Mouse (Mus musculus) heart, postnatal 36 days (tissue): ENCODE measurements around the gene Olfr518. TPM values are rescaled to one million over a fixed set of nuclear protein-coding genes. Genes with fewer than 3 reads are reported as not detected.

ENCODE experiments used
- DNase-seq, 2 experiments: peaks; one replicate each; pipeline ENCODE4 v3.0.0; 2021 to 2022
- intact Hi-C: fragments of 180-260 bp; cut with DNase I; formaldehyde crosslinking; loops from one replicate; pipeline ENCODE4 v1.15.1; 2025
- total RNA-seq, 2 experiments: library from RNA; stranded (reverse); gene quantifications; 2 replicates each; pipeline ENCODE4 v1.2.3; 2021

Gene Olfr518
- total RNA-seq: not detected

DNA sequence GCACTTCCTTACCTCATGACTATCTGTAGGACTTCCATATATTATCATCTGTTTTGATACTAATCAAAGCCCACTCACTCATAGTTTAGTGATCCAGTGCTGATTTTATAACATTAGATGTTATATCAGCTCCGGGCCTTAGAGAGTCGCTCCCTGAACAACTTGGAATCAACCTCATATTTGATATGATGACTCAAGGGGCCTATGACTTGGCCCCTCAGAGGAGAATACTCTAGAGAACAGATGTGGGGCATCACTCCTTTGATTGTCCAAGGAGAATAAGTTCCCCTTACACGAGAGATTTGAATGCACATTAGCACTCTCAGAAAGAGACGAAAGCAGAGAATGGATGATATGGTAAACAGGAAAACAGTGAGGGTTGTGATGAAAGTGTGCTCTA lies at the start of gene Olfr518:
Gene Olfr518 (minus strand): TSS at position 101 of the 400 bp plus-strand sequence.
- intact Hi-C loops: no loop called here
- no peak for DNase-seq

DNA sequence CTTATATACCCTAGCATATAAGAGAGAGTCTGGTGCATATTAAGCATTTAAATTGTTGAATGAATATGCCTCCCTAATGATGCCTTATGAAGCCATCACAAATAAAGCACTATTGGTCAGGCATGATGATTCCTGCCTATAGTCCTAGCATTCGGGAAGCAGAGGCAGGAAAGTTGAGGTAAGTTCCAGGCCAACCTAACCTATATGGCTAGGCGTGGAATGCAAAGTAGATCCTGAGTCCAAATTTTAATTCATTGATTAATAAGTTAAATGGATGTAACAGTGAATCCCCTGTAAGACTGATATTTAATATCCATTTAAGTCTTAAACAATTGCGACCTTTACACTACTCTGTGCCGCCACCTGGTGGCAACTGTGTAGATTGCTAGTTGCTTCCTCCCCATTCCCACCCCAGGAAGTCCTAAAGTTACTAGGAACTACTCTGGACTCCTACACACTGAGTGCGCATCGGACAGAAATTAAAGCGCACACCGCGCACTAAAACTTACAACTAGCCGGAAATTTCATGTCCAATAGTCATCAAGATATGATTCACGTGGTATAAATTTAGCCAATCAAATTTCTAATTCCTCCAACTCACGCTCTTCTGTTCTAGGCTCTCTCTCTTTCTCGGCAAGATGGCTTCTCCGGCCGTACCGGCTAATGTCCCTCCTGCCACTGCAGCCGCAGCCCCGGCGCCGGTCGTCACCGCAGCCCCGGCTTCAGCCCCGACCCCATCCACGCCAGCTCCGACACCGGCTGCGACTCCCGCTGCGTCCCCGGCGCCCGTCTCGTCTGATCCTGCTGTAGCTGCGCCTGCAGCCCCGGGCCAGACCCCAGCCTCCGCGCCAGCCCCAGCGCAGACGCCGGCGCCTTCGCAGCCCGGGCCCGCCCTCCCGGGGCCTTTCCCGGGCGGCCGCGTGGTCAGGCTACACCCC lies 49.3 kb upstream of the Olfr518 start, which contains the start of gene Eif3f:
Gene Eif3f (plus strand): TSS at position 624 of the 938 bp plus-strand sequence.
- DNase-seq: peak; percentile 93 to 94
- intact Hi-C loops: loop anchor here (1.0 to 5.0 kb wide), 2 partner anchors 82 to 119 kb away; partner anchors contain the start of gene Olfr516

DNA sequence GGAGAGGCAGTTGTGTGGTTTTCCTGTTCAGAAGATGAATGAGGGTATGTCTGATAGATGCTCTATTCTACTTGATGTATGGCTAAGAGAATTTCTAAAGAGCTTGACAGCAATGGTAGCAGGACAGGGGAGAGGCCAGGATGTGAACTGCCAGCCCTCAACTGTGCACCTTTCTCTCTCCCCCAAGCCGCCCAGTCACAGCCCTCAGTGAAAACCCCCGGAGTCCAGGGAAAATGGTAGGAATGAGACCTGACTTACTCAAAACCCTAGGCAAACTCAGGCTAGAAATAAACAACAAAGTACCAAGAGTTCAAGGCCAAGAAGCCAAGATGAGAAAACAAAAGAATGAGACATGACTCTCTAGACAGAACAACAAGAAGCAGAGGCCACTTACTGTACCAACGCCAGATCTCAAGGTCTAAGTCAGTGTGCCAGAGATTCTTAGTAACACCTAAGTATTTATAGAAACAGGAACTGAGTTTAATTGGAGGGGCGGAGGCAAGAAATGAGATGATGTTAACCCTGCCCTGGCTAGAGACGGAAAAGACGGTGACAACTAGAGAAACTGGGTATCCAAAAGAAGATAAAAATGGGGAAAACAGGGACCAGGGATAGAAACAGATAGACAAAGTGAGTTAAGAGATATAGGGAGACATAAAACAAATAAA lies 45.1 kb upstream of the Olfr518 start, which contains the start of gene Nlrp10:
Gene Nlrp10 (minus strand): TSS at position 453 of the 668 bp plus-strand sequence.
- intact Hi-C loops: loop anchor here (5.0 kb wide), 1 partner anchor 78 kb away; the partner anchor contains the start of gene Olfr516
- peak in 1 of 2 experiments; percentile 23 for DNase-seq

DNA sequence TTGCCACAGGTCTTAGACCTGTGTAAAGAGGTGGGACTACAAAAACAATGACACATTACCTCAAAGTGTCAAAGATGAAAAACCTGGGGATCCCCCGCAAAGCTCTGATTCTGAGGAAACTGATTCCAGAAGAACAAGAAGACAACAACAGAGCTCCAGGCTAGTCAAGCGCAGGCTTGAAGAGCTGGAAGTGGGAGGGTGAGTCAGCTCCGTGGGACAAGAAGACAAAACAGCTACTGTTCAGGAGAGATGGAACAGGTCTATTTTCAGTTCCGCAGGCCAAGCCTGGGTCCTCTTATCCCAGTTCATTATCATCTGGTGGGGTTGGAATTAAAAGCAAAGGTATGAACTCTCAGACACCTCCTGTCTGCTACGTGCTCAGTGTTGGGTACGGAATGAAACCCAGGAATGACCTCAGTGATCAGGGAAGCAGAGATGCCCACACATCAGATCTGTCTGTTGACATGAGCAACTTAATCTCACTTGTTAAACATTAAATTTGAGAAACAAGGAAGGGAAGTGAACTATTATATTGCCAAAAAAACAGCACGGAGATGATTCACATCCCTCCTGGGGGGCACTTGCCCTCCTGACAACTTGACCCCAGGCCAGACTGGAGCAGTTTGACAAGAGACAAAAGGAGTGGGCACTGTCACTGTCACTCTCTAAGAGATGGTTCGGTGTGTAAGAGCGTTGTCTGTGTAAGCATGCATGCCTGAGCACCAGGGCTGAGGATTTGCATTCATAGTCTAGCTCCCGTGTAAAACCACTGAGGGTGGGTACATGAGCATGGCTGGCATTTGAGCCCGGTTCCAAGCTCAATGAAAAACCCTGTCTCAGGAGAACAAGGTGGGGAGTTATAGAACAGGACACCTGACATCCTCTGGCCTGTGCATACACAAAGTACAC lies 43.7 kb upstream of the Olfr518 start:
- intact Hi-C loops: no loop called here
- DNase-seq: no peak

DNA sequence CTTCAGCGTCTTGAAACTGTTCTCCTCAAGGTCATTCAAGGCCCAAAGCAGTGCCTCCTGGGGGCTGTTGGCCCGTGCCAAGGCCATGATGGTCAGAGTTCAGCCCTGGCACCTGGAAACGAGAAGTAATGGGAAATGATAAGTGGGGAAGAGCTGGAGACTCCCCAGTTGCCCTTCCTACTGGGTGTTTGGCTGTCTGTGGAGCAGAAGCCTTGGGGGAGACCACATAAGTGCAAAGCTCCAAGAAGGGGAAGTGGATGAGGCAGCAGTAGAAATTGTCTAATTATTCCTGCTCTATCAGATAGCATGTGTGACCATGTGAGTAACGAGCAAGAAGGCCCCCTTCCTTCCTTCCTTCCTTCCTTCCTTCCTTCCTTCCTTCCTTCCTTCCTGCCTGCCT lies 42.2 kb upstream of the Olfr518 start:
- intact Hi-C loops: no loop called here
- DNase-seq: no peak

DNA sequence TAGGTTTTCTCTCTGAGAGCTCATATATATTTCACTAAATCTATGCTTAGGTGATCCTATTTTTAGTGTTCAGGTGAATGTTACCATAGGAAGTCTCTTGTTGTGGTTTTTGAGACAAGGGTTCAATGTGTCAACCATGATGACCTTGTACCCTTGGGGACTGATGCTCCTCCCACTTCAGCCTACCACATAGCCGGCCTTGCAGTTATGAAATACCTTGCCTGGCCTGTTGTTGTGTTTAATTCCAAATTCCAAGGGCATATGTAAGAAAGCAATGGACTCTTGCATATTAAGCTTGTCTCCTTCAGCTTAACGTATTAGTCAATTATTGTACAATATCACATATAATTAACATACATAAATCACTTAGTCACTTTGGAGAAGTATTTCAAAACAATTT lies 19.2 kb upstream of the Olfr518 start:
- intact Hi-C loops: no loop called here
- no peak for DNase-seq

DNA sequence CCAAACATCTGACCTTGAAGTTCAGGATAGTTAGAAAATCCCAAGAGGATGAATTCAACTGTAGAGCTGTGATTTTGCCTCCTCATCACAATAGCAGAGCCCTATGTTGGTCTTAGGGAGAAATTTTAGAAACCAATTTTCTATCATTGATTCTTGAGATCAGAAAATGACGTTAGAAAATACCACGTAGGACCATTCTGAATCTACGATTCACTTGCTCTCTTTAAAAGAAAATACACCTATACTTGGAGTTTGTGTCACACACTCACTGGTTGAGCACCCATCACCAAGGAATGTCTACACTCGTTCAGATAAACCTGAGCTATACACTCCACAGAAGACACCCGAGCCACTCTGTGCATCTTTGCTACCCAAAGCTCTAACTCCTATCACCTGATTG lies 9.5 kb upstream of the Olfr518 start, which contains the start of gene Olfr519:
Gene Olfr519 (minus strand): TSS at position 101 of the 400 bp plus-strand sequence.
- intact Hi-C loops: no loop called here
- no peak for DNase-seq

DNA sequence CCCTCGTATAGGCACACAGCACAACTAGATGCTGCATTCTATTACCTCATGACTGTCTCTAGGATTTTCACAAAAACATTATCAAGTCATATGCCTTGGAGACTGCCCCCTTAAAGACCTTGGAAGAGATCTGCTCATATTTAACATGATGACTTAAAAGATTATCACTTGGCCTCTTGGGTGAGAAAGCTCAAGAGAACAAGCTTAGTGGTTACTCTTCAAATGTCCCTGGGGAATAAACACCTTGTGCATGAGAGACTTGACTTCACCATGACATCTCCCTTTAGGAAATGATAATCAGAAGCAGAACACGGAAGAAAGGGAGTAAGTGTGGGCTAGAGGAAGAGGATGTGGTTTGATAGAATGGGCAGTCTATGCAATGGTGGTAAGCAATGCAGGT lies 12.5 kb downstream of the Olfr518 start, which contains the start of gene Olfr517:
Gene Olfr517 (minus strand): TSS at position 101 of the 400 bp plus-strand sequence.
- intact Hi-C loops: no loop called here
- no peak for DNase-seq

DNA sequence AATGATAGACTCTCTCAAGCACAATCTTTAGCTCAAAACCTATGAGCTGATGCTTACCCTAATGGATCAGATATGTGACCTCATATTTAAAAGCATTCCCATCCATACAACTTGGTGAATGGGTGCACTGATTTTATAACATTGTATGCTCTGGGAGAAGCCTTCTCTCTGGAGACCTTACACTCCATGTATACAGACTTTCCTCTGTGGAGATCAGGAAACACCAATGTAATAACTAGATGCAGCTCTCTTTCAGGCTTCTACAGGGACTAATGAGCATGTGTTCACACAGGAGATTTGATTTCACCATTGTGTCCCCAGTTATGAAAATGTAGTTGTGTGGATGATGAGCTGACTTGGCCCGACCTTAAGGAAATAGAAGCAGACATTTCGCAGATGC lies 34.4 kb downstream of the Olfr518 start, which contains the start of gene Olfr516:
Gene Olfr516 (minus strand): TSS at position 101 of the 400 bp plus-strand sequence.
- DNase-seq: no peak
- intact Hi-C loops: loop anchor here (5.0 kb wide), 2 partner anchors 47 to 82 kb away; partner anchors contain the start of genes Eif3f and Nlrp10

Other genes with a start within 250 kb of the Olfr518 start
- gene Olfr509, start 233.1 kb downstream of the Olfr518 start, total RNA-seq: not detected
- gene Olfr510, start 218.6 kb downstream of the Olfr518 start, total RNA-seq: not detected
- gene Olfr512, start 171.7 kb downstream of the Olfr518 start, total RNA-seq: not detected
- gene Olfr513, start 134.0 kb downstream of the Olfr518 start, total RNA-seq: not detected
- not detected for gene Olfr514, start 59.0 kb downstream of the Olfr518 start, total RNA-seq
- gene Olfr516, start 34.5 kb downstream of the Olfr518 start, total RNA-seq: not detected
- not detected for gene Olfr517, start 12.6 kb downstream of the Olfr518 start, total RNA-seq
- gene Olfr519, start 9.4 kb upstream of the Olfr518 start, total RNA-seq: not detected
- gene Nlrp10, start 45.2 kb upstream of the Olfr518 start, total RNA-seq: 10 to 100 TPM; 21.6 to 22.4 TPM
- gene Eif3f, start 49.4 kb upstream of the Olfr518 start, total RNA-seq: 10 to 100 TPM; 90.4 to 91.4 TPM
- gene Tub, start 65.3 kb upstream of the Olfr518 start, total RNA-seq: under 1 TPM; 0.14 to 0.67 TPM
- under 1 TPM; 0.87 to 0.97 TPM for gene Ric3, start 198.3 kb upstream of the Olfr518 start, total RNA-seq